Mouse (Mus musculus) liver, embryonic 13.5 days (tissue): ENCODE measurements around the gene Ccnd3. TPM values are rescaled to one million over a fixed set of nuclear protein-coding genes. Genes with fewer than 3 reads are reported as not detected.

Experiments
- ATAC-seq: fragments of 200-750 bp; cut with Nextera tagmentation; 2 replicates; pipeline ENCODE4 v1.8.0; 2017; ENCODE audit warnings: low read depth, mild to moderate bottlenecking, moderate number of reproducible peaks, moderate library complexity
- DNase-seq: peaks from one replicate; pipeline ENCODE4 v3.0.0; 2022
- H3K27ac ChIP-seq: fragments of 300-500 bp; sonication (generic); 2 replicates; pipeline ENCODE4 v1.5.1; 2015; ENCODE audit warnings: moderate library complexity, mild to moderate bottlenecking, inconsistent platforms
- H3K27me3 ChIP-seq: fragments of 300-500 bp; sonication (generic); 2 replicates; pipeline ENCODE4 v1.6.1; 2015; ENCODE audit warnings: mild to moderate bottlenecking, inconsistent platforms
- H3K36me3 ChIP-seq: fragments of 300-500 bp; sonication (generic); 2 replicates; pipeline ENCODE4 v1.6.1; 2015; ENCODE audit warnings: mild to moderate bottlenecking, inconsistent platforms
- H3K4me1 ChIP-seq: fragments of 300-500 bp; sonication (generic); replicated peaks from 2 replicates; pipeline ENCODE4 v1.6.1; 2015; ENCODE audit warnings: inconsistent platforms
- H3K4me2 ChIP-seq: fragments of 300-500 bp; sonication (generic); 2 replicates; pipeline ENCODE4 v1.6.1; 2015; ENCODE audit warnings: inconsistent platforms, mild to moderate bottlenecking, moderate library complexity
- H3K4me3 ChIP-seq: fragments of 300-500 bp; sonication (generic); replicated peaks from 2 replicates; pipeline ENCODE4 v1.5.1; 2015; ENCODE audit warnings: mild to moderate bottlenecking, inconsistent platforms
- H3K9ac ChIP-seq: fragments of 300-500 bp; sonication (generic); 2 replicates; pipeline ENCODE4 v1.6.1; 2015; ENCODE audit warnings: mild to moderate bottlenecking, inconsistent platforms
- H3K9me3 ChIP-seq: fragments of 300-500 bp; sonication (generic); replicated peaks from 2 replicates; pipeline ENCODE4 v1.6.1; 2016; ENCODE audit warnings: inconsistent platforms
- WGBS: fragments of 180-500 bp; shearing (Covaris S2); methylation state at CpG from one replicate; pipeline ENCODE4 v1.1.7; 2015; ENCODE audit not compliant: insufficient replicate concordance; 5-methylcytosine and 5-hydroxymethylcytosine counted together
- polyA plus RNA-seq: library from polyadenylated mRNA; unstranded; fragments of >200 nt; fragmentation: Nextera tagmentation; extraction: Ambion mirVana; gene quantifications from 2 replicates; pipeline ENCODE4 v1.2.1, GENCODE M21; 2015

The Ccnd3 gene
- polyA plus RNA-seq, 1 experiment from 2014 or later = 400 TPM

DNA sequence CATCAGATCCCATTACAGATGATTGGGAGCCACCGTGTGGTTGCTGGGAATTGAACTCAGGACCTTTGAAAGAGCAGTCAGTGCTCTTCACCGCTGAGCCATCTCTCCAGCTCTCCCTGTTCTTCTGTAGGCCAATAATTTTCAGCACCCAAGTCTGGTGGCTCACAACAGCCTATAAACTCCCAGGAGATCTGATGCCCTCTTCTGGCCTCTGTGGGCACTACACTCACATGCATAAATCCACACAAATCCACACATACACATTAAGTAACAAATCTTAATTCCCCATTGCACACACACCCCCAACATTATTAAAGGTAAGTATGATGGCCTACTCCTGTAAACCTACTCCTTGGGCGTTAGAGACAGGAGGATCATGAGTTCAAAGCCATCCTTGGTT, 11.4 kb downstream of the Ccnd3 start:
- H3K36me3 ChIP-seq = peaks cover 3% of the 10 kb centered on the region; the same call in 1 of the 2 replicates
- no peak for DNase-seq
- ATAC-seq = no peak
- no peak overlapping the region for H3K4me2 ChIP-seq
- H3K4me1 ChIP-seq = peaks cover 86% of the 10 kb centered on the region
- H3K9me3 ChIP-seq = no peaks in the 10 kb centered on the region
- H3K27me3 ChIP-seq = no peaks in the 10 kb centered on the region
- H3K27ac ChIP-seq = no peak overlapping the region; the same call in 1 of the 2 replicates
- 97% methylated on average over 3 of the region's 3 CpGs for WGBS
- H3K9ac ChIP-seq = no peak overlapping the region
- no peak overlapping the region for H3K4me3 ChIP-seq

DNA sequence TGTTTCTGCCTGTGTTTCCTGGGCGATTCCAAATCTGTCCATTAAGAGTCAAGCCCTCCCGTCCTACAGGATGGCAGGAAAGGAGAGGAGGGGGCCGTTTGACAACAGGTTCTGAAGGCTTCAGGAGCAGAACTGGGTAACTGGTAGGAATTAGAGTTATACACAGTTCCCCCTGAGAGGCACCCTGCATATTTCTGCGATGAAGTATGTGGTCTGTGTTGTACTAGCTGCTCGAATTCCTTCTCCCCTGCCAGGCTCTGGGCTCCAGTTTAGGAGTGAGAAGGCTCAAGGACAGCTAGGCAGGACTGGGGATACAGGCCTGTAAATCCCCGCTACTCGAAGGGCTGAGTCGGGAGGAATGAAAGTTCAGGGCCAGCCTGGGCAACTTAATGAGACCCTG, 13.4 kb downstream of the Ccnd3 start:
- peak overlapping the region; percentile 100 for H3K27ac ChIP-seq
- peak overlapping the region; percentile 33; the same call in 1 of the 2 replicates for H3K9ac ChIP-seq
- peaks cover 3% of the 10 kb centered on the region; the same call in 1 of the 2 replicates for H3K36me3 ChIP-seq
- no peaks in the 10 kb centered on the region for H3K9me3 ChIP-seq
- no peak overlapping the region for H3K4me3 ChIP-seq
- no peak overlapping the region for H3K4me2 ChIP-seq
- DNase-seq = no peak
- H3K4me1 ChIP-seq = peaks cover 86% of the 10 kb centered on the region
- H3K27me3 ChIP-seq = no peaks in the 10 kb centered on the region
- ATAC-seq = no peak
- WGBS = 57% methylated on average over 8 of the region's 8 CpGs

DNA sequence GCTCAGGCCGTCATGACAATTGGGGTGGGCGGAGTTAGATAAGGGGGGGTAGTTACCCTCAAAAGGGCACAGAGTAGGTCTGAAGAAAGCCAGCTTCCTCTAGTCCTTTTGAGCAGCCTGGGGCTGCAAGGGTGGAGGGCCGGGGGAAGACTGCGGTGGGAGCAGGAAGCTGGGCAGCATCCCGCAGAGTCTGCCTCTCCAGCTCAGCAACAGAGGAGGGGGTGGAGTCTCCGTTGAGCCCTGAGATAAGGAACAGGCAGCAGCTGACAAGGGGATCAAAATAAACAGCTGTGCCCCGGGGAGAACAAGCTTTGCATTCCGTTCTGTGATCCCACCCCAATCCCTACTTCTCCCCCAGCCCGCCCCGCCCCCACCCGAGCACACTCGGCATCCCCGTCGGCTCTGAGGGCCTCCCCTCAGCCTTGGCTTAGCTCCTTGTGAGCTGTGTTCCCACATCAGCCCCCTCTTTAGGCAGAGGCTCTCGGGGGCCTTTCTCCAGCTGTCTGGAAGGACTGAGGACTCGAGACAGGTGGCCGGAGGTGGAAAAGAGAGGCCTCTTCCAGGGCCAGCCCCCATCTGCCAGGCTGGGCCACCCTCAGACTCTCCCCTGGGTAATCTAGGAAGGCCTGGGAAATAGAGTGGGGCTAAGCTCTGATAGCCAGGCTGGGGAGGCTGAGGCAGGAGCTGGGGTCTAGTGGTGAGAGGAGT, 16.9 kb downstream of the Ccnd3 start:
- Histone ChIP-seq H3K9me3 (no peaks in the 10 kb centered on the region), H3K27me3 (no peaks in the 10 kb centered on the region), H3K4me2 (peak overlapping the region; percentile 91), H3K36me3 (no peaks in the 10 kb centered on the region), H3K9ac (peak overlapping the region; percentile 87), H3K27ac (peak overlapping the region; percentile 100), H3K4me1 (peaks cover 90% of the 10 kb centered on the region), H3K4me3 (peak overlapping the region; percentile 55)
- WGBS = 2% methylated on average over 17 of the region's 17 CpGs
- ATAC-seq (peak; percentile 90), DNase-seq (peak; percentile 83)

DNA sequence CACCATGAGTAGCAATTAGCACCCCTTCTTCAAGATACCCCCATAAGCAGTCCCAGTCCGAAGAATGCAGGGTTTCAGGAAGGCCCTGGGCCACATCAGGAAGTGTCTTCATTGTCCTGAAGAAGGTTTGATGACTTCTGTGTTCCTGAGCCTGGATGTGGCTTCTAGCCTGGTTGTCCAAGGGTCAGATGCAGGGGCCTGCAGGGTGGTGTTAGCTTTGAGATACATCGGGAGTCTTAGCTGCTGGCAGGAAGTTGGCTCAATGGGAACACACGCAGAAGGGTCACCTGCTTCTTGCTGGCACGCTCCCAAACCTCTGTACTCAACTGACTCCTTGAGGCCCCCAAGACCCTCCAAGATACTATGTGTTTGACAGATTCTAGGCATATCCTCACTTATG, 17.7 kb downstream of the Ccnd3 start:
- H3K4me2 ChIP-seq = peak overlapping the region; percentile 91
- peak overlapping the region; percentile 55; the same call in 1 of the 2 replicates for H3K4me3 ChIP-seq
- peak overlapping the region; percentile 100 for H3K27ac ChIP-seq
- peaks cover 93% of the 10 kb centered on the region for H3K4me1 ChIP-seq
- ATAC-seq (no peak), DNase-seq (no peak)
- H3K9me3 ChIP-seq = no peaks in the 10 kb centered on the region
- no peaks in the 10 kb centered on the region for H3K36me3 ChIP-seq
- no peaks in the 10 kb centered on the region for H3K27me3 ChIP-seq
- peak overlapping the region; percentile 87 for H3K9ac ChIP-seq
- WGBS = 41% methylated on average over 4 of the region's 4 CpGs

DNA sequence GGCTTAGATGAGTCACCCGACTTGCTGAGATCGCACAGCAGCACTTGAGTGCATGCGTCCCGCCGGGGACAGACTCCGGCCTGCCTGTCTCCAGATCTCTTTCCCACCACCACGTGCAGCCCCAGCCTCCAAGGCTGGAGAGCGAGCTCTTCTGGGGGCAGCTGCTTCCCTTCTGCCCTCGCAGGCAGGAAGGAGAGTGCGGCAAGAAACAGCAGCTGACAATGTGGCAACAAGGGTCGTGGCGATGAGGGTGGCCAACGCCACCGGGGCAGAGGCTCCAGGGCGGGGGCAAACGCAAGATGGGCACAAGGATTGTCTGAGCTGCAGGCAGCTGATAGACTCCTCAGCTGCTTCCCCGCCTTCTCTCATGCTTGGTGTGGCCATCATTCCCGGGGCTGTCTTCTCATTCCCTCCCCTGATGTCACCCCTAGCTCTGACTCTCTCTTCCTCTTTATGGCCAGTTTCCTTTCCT, 18.4 kb downstream of the Ccnd3 start:
- Histone ChIP-seq H3K4me2 (peak overlapping the region; percentile 91), H3K9ac (peak overlapping the region; percentile 87), H3K4me3 (peak overlapping the region; percentile 34), H3K27me3 (no peaks in the 10 kb centered on the region), H3K36me3 (no peaks in the 10 kb centered on the region), H3K4me1 (peaks cover 93% of the 10 kb centered on the region), H3K27ac (peak overlapping the region; percentile 100), H3K9me3 (no peaks in the 10 kb centered on the region)
- ATAC-seq (peak; percentile 73), DNase-seq (peak; percentile 74)
- WGBS = 18% methylated on average over 18 of the region's 18 CpGs

DNA sequence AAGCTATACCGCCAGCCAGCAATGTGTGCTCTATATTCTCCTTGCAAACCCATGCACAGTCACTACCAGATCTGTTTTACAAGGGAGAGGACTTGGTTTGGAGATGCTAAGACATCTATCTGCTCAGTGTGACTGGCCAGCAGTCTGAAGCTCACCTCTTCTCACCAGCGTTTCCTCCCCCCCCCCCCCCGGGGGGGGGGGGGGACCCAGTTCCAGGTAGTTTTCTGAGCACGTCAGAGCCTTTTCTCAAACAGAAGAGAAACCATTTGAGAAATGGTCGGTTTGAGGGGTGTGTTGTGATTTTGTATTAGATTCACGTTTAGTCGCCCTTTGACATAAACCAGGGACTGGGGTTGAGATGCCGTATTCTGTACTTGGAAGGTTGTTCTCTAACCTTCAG, 19.2 kb downstream of the Ccnd3 start:
- H3K9ac ChIP-seq = peak overlapping the region; percentile 87
- 61% methylated on average over 8 of the region's 8 CpGs for WGBS
- peak overlapping the region; percentile 91 for H3K4me2 ChIP-seq

DNA sequence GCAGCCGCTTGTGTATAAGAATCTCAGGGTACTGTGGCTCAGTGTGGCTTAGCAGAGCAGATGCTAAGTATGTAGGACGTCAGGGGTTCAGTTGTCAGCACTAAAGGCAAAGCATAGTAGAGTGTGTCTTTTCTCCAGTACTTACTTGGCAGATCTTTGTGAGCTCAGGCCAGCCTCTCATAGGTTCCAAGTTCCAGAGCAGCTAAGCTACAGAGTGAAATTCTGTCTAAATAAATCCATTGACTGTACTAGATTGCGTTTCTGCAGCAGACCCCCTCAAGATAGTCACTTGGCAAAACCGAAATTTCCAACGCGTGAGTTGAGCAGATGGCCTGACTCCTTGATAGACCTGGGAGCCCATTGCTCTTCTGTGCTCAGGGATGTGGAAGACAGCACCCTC, 20.1 kb downstream of the Ccnd3 start:
- no peak for DNase-seq
- 84% methylated on average over 6 of the region's 6 CpGs for WGBS
- H3K4me3 ChIP-seq = no peak overlapping the region
- H3K4me1 ChIP-seq = peaks cover 85% of the 10 kb centered on the region
- H3K27me3 ChIP-seq = no peaks in the 10 kb centered on the region
- H3K9ac ChIP-seq = peak overlapping the region; percentile 87
- H3K9me3 ChIP-seq = no peaks in the 10 kb centered on the region
- peak overlapping the region; percentile 100 for H3K27ac ChIP-seq
- H3K36me3 ChIP-seq = no peaks in the 10 kb centered on the region
- ATAC-seq = no peak
- H3K4me2 ChIP-seq = no peak overlapping the region

More for the DNA sequence above, 19.2 kb downstream of the Ccnd3 start:
- DNase-seq = no peak
- H3K4me3 ChIP-seq = no peak overlapping the region
- peaks cover 93% of the 10 kb centered on the region for H3K4me1 ChIP-seq
- no peak for ATAC-seq
- no peaks in the 10 kb centered on the region for H3K36me3 ChIP-seq
- H3K9me3 ChIP-seq = no peaks in the 10 kb centered on the region
- peak overlapping the region; percentile 100 for H3K27ac ChIP-seq
- H3K27me3 ChIP-seq = no peaks in the 10 kb centered on the region

DNA sequence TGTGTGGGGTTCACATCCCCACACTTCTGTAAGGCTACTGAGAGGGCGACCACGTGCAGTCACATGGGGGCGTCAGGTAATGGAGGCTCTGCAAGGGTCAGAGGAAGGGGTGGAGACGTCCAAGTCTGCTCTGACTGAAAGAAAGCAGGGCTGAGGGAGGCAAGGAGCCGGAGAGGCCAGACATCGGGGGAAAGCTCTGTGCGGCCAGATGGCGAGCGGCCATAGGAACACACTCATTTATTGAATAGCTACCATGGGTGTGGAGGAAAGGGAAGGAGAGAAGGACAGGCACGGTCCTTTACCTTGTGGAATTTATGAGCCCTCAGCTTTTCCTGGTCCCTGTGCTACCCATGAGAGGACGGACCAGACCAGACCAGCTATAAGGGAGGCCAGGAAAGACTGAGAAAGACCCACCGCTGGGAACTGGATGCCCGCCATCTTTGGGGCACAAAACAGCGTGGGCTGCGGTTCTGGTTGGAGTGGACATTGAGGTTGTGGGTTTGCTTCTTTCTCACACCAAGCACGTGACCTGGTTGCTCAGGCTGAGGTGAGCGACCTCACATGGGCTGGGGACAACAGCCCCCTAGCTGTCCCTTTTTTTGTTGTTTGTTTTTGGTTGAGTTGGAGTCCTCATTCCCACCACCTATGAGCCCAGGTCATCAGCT, 22.1 kb downstream of the Ccnd3 start:
- H3K4me2 ChIP-seq = peak overlapping the region; percentile 23; the same call in 1 of the 2 replicates
- no peak overlapping the region for H3K4me3 ChIP-seq
- 72% methylated on average over 17 of the region's 17 CpGs for WGBS
- no peak for ATAC-seq
- H3K27ac ChIP-seq = peak overlapping the region; percentile 86
- no peaks in the 10 kb centered on the region for H3K36me3 ChIP-seq
- H3K9ac ChIP-seq = peak overlapping the region; percentile 71
- H3K27me3 ChIP-seq = no peaks in the 10 kb centered on the region
- no peaks in the 10 kb centered on the region for H3K9me3 ChIP-seq
- DNase-seq = no peak
- H3K4me1 ChIP-seq = peaks cover 84% of the 10 kb centered on the region

DNA sequence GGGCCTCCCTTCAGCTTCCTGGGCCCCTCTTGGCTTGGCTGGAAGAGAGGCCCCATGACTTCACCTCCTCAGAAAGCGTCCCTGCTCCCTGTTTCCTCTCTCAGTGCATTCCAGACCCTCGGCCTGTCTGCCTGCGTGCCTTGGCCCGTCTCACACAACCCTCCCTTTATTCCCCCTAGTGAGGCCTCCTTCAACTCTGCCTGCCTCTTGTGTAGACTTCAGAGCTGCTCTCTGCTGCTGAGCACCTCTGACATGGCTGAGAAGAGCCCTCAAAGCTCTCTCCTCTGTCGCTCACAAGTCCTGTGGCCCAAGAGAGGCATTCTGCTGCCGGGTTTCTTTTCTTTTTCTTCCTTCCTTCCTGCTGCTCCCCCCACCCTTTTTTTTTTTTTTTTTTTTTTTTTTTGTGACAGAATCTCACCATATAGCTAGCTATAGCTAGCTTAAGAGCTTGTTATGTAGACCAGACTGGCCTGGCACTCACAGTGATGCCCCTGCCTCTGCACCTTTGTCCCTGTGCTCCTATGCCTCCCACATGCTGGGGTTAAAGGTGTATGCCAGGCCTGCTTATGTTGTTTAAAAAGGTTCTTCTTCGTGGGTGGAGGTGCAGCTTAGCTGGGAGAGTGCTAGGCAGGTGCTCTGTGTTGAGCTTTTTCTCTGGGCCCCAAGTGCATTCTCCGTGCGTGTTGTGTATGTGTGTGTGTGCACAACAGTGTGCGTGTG, 22.9 kb downstream of the Ccnd3 start:
- no peaks in the 10 kb centered on the region for H3K36me3 ChIP-seq
- no peak overlapping the region for H3K4me3 ChIP-seq
- H3K9ac ChIP-seq = peak overlapping the region; percentile 71
- H3K9me3 ChIP-seq = no peaks in the 10 kb centered on the region
- DNase-seq (no peak), ATAC-seq (no peak)
- peak overlapping the region; percentile 86 for H3K27ac ChIP-seq
- H3K4me2 ChIP-seq = peak overlapping the region; percentile 23
- no peaks in the 10 kb centered on the region for H3K27me3 ChIP-seq
- 41% methylated on average over 10 of the region's 10 CpGs for WGBS
- H3K4me1 ChIP-seq = peaks cover 84% of the 10 kb centered on the region

DNA sequence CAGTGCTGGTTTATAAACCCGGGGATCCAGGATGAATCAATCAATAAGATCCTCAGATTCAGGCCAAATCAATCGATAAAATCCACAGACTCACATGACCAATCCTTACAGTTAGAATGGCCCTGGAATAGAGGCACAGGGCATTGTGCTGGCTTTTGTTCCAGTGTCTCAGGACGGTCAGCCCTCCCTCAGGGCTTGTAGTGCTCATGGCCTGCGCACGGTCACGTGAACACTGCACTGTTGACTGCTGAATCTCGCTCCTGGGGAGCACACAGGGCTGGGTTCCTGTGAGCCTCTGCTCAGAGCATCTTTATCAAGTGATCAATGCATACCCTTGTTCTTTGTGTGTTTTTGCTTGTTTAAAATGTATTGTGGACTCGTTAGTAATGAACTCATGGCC, 24.1 kb downstream of the Ccnd3 start:
- no peaks in the 10 kb centered on the region for H3K27me3 ChIP-seq
- WGBS = 82% methylated on average over 8 of the region's 8 CpGs
- no peak overlapping the region for H3K4me2 ChIP-seq
- no peaks in the 10 kb centered on the region for H3K9me3 ChIP-seq
- H3K4me3 ChIP-seq = no peak overlapping the region
- DNase-seq (no peak), ATAC-seq (no peak)
- H3K9ac ChIP-seq = no peak overlapping the region
- no peaks in the 10 kb centered on the region for H3K36me3 ChIP-seq
- H3K4me1 ChIP-seq = peaks cover 84% of the 10 kb centered on the region
- peak overlapping the region; percentile 86 for H3K27ac ChIP-seq

DNA sequence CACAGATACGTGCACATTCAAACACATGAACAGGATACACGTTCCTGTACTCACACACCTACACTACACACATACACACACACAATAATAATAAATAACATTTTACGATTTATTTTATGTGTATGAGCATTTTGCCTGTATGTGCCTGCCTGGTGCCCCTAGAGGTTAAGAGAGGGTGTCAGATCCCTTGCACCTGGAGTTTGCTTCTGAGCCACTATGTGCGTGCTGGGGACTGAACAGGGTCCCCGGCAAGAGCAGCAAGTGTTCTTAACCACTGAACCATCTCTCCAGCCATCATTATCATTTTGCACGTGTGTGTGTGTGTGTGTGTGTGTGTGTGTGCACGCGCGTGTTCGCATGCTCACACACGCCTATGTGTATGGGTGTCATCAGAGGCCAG, 24.7 kb downstream of the Ccnd3 start:
- 78% methylated on average over 11 of the region's 11 CpGs for WGBS
- peaks cover 84% of the 10 kb centered on the region for H3K4me1 ChIP-seq
- H3K27me3 ChIP-seq = no peaks in the 10 kb centered on the region
- H3K4me3 ChIP-seq = no peak overlapping the region
- DNase-seq = no peak
- no peaks in the 10 kb centered on the region for H3K36me3 ChIP-seq
- 0 out of 2 replicates have a peak overlapping the region, but pooled peaks have one; percentile 16 for H3K27ac ChIP-seq
- ATAC-seq = no peak
- no peaks in the 10 kb centered on the region for H3K9me3 ChIP-seq
- no peak overlapping the region for H3K9ac ChIP-seq
- no peak overlapping the region for H3K4me2 ChIP-seq
